Mouse (Mus musculus): ENCODE measurements at regions not wholly inside any gene's neighbourhood (a gene's known extent, or its start where the extent isn't known, plus 50 kb on each side); places are given as distances from the start of the nearest gene placed in this dataset.

DNA sequence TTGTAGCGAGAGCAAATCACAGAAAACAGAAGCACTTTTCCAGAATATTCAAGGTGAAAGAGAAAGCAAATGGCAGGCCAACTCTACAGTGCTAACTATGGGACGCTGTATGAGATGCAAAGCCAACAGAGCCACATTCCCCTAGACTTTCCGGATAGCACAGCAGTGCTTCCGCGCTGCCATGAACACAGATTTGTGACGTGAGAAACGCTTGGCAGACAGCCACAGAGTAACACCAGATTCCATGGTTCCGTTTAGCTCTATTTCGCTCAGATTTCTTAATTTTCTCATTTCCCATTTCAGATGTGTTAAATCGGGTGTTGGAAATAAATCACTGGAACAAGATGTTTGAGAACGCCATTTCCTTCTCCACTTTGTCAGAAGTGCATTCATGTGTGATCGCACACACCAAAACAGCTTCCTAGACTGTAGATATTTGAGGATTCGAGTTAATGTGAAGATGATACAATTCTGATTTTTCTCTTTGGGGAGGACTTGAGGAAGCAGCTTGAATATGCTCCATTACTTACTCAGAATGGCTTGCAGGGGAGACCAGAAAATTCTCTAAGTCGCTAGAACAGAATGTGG, 424.8 kb upstream of the Nrsn1 start:
- no peak for DNase-seq

DNA sequence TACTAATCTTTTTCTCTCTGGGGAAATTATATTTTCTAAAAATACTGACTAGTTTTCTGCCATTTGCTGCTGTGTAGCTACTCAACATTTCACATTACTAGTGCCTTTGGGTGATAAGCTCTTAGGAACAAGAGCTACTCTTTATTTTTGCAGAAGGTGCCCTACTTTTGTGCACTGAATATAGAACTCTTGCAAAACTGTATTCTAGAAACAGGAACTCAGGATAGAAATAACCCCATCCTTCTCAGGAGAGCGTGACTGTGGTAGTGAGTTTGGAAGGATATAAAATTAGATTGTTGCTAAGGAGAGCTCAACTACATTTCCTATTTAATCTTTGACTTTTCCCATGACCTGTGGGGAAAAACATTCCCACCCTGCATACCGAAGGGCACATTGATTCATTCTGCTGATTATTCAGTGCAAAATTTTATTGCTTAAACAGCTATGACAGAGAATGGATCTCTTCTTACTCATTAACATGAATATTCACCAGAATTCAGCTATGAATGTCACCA, 408.0 kb upstream of the Nrsn1 start:
- no peak for DNase-seq

GRCm38 (mm10) chr13:25675208-25675607, 404.9 kb upstream of the Nrsn1 start:
- DNase-seq, result no peak

- DNase-seq, result no peak
These were observed 395.7 kb upstream of the Nrsn1 start for GRCm38 (mm10) chr13:25666022-25666421.

- DNase-seq, result no peak
These were observed 394.8 kb upstream of the Nrsn1 start for GRCm38 (mm10) chr13:25664963-25665606.

DNA sequence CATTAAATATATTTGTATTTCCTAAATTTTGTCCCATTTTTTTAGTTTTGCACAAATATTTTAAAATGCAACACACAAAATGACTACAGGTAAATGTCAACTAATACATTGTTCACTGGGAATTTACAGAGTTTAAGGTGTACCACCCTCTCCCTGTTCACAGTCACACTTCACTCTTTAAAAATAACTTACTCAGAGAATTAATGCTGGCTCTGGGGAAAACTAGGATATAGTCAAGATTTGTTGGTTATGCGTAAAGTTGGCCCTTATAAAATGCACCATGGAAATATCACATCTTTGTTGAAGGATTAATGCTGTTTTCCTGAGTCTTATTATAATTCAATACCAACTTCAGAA, 378.1 kb upstream of the Nrsn1 start:
- DNase-seq, result no peak

- no peak for DNase-seq
These were observed 377.6 kb upstream of the Nrsn1 start for GRCm38 (mm10) chr13:25647711-25648429.

- no peak for DNase-seq
These were observed 369.4 kb upstream of the Nrsn1 start for GRCm38 (mm10) chr13:25639522-25640291.

GRCm38 (mm10) chr13:25629466-25629865, 359.2 kb upstream of the Nrsn1 start:
- peak; percentile 52 for DNase-seq

DNA sequence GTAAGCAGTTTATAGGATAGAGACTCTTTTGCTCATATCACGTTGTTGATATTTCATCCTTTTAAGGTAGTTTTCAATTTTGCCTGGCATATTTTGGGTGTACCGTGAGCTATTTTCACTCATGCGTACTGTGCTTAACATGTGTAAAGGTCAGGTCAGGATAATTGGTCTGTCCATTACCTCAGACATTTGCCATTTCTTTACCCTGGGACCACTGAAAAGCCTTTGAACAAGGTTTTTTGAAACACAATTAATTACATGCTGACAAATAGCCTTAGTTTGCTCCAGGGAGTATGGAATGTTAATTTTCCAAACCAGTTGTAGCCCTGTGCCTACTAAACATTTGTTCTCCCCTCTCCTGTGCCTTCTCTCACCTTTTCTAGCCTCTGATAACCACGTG, 347.3 kb upstream of the Nrsn1 start:
- DNase-seq, result peak; percentile 4

DNA sequence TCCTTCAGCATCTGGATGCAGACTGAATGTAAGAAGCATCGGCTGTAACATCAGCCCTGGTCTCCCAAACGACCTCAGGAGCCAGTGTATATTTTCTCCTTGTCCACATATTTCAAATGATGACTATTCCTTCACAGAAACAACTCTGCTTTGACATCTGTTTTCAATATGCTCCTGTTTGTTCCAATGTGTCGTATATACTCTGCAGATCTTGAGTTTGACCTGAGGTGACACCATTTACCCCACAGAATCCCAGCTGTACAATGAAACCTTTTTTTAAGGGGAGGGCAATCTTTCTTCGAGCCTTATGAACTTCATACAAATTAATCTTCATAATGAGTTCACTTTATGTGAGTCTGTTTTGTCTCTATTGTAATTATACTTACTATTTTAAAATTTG, 341.7 kb upstream of the Nrsn1 start:
- no peak for DNase-seq

- no peak for DNase-seq
These were observed 339.3 kb upstream of the Nrsn1 start for GRCm38 (mm10) chr13:25609641-25610040.

DNA sequence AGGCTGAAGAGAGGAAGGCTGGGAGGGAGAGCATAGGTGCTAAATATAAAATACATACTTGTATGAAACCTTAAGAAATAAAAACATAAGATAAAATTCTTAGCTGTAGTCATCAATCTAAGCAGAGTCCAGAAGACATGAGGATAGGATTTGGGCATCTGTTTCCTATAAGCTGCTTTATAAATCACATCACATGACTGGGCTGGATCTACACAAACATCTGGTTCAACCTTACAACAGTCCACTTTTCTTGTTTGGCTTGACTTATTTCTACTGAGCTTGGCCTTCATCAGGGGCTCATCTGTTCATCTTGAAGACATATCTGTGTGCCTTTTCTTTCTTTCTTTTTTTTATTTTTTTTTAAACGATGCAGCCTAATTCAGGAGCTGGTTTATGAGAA, 338.9 kb upstream of the Nrsn1 start:
- no peak for DNase-seq

DNA sequence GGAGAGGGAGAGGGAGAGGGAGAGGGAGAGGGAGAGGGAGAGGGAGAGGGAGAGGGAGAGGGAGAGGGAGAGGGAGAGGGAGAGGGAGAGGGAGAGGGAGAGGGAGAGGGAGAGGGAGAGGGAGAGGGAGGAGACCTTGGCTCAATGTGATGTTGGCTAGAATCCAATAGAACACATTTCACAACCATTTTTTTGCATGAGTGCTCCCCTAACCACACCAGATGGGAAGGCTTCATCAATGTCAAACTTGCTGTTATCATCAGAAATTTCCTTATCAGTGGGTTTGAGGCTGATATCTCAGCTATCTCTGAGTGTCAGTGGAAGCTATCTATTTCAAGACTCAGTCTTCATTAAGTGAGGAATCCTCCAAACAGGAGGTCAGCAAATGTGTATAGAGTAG, 331.0 kb upstream of the Nrsn1 start:
- peak; percentile 17 for DNase-seq

DNA sequence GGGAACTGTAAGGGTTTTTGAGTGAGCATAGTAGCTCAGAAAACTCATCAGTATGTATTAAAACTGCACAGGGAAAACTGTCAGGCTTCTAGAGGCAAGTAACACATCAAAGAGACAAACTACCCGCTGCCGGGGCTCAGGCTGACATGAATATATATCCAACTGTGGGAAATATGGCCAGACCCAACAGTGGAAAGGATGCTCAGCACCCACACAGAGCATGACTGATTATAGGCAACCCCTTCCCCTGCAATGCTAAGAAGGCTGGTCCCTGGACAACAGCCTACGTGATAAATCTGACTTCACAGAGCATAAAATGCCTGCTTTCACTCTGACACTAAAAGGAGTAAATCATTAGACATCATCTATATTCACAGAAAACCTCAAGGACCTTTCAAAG, 324.3 kb upstream of the Nrsn1 start:
- no peak for DNase-seq

DNA sequence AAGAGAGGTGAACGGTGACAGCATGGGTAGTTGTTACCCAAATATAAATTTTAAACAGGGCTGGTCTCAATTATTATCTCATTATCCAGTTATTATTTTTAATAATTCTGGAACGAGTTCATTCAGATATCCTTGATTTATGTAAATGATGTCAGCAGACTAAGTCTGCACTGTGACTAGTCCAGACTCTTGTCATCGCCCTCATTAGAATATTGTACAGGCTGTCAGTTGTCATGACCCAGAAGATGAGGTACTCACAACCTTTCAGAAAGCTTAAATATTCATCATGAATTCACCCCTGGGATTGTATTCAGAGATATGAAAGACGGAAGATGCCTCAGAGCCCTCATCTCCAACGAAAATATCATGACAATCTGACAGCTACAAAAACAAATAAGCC, 300.3 kb upstream of the Nrsn1 start:
- peak; percentile 25 for DNase-seq

- peak; percentile 82 for DNase-seq
These were observed 292.4 kb upstream of the Nrsn1 start for GRCm38 (mm10) chr13:25562746-25563145.

GRCm38 (mm10) chr13:25560339-25560738, 290.0 kb upstream of the Nrsn1 start:
- no peak for DNase-seq

GRCm38 (mm10) chr13:25554962-25555361, 284.7 kb upstream of the Nrsn1 start:
- no peak for DNase-seq

DNA sequence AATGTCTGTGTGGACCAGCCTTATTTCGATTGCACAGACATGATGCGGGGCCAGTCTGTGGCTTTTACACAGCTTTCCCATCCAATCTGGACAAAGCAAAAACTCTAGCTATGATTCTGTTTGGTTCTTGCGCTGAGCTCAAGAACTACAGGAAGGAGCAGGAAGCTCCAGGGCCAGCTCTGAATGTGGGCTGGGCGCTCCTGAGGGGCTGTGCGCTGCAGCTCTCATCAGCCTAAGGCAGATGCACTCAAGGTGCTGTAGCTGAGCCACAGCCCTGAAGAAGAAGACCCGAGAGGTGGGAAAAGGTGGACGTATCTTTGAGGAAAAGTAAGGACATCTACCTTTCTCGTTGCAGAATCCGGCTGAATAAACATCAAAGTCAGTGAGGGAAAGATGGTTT, 278.2 kb upstream of the Nrsn1 start:
- no peak for DNase-seq

DNA sequence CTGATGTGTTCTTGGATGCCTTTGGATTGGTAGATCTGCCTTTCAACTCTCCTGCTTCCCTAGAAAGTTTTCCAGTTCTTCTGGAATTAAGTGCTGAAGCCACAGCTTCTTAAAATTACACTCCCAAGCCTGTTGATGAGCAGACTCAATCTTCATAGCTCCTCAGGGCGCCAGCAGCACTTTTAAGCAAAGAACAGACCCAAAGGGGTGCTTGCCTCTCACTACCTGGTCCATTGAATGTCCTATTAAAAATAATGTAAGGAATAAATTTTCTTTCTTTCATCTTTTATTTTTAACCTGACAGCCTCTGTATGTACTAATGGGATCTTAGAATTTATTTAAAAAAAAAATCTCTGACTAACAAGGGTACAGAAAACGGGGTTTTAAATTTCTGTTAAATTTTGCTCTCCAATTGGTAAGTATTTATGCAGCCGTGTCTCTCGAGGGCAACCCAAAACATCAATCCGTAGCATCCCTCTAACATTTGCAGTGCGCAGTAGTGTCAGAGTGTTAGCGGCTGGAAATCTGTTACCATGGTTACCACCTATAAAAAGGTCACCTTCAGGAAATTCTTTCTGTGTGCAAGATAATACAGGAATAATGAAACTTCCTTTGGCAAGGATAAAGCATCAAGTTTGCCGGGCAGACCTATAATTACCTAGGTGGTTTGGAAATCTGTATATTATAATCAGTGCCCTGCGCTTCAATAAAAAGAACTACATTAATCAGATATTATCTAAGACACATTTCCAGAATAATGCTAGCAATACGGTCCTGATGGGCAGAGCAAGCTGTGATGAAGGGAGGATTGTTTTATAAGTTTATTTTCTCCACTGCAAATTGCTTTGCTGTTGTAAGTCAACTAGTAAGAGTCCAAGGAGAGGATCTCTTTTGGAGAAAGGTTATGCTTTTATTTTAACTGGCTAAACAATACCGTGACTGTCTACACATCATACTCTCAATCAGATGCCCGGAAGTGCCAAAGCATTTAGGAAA, 277.1 kb upstream of the Nrsn1 start:
- DNase-seq, result peak; percentile 21

- peak; percentile 17 for DNase-seq
These were observed 253.8 kb upstream of the Nrsn1 start for GRCm38 (mm10) chr13:25524094-25524493.

Data from retina, postnatal 1 day (tissue).